Mouse (Mus musculus): ENCODE results near the gene 1700003F12Rik.

GRCm38 (mm10) chr2:154563612-154564170 lies 16.8 kb downstream of the 1700003F12Rik start:
- TF ChIP-seq GATA1 (IDR thresholded peaks at IDR 0.05; ENCODE audit: borderline replicate concordance, low read length) (no peak), FLI1 (IDR thresholded peaks at IDR 0.05; ENCODE audit: low read length) (no peak)

Measured in megakaryocyte, embryonic 14.5 days (primary cell).